Mouse (Mus musculus): ENCODE results near the gene Eri2. TPM values are rescaled to one million over a fixed set of nuclear protein-coding genes. Genes with fewer than 3 reads are reported as not detected.
"Not testable (repeated sequence)": the region's sequence is repeated elsewhere in the genome, so short reads cannot be mapped to it uniquely, and the experiment has no call there.

Eri2 gene
- polyA plus RNA-seq, 1 experiment from 2014 or later, result 19.2 TPM

- Histone ChIP-seq H3K27me3 (replicated peaks) (no peaks in the 10 kb centered on the region), H3K9ac (no peak overlapping the region), H3K27ac (no peak overlapping the region), H3K4me2 (no peak overlapping the region), H3K4me3 (replicated peaks) (no peak overlapping the region), H3K9me3 (no peaks in the 10 kb centered on the region), H3K36me3 (peaks cover 20% of the 10 kb centered on the region; the same call in 1 of the 2 replicates), H3K4me1 (no peaks in the 10 kb centered on the region)
- no peak for ATAC-seq (ENCODE audit: insufficient read depth, low FRiP score, low read depth)
- 93% methylated on average over 2 of the region's 2 CpGs for WGBS
These were observed 10.4 kb downstream of the Eri2 start for GRCm38 (mm10) chr7:119783453-119783852.

DNA sequence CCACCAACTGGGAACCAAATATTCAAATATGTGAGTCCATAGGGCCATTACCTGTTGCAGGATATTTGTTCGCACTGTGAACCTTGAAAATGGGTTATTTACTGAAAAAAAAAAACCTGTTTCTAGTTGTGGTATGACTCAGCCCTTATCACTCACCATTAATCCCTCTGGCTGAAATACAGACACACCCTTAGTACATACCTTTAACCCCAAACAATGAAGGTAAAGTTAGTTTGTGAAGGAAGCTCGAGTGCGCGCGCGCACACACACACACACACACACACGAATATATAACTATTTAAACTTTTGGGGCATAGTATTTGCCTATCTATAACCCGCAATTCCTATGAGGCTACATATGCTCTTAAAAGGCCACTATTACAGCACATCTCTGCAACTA, 24.0 kb downstream of the Eri2 start:
- Histone ChIP-seq H3K4me2 (no peak overlapping the region), H3K27ac (peak overlapping the region; percentile 48; the same call in 1 of the 2 replicates), H3K4me3 (replicated peaks) (no peak overlapping the region), H3K36me3 (peaks cover 3% of the 10 kb centered on the region; the same call in 1 of the 2 replicates), H3K9me3 (no peaks in the 10 kb centered on the region), H3K27me3 (replicated peaks) (no peaks in the 10 kb centered on the region), H3K4me1 (no peaks in the 10 kb centered on the region), H3K9ac (no peak overlapping the region)
- ATAC-seq (ENCODE audit: insufficient read depth, low FRiP score, low read depth), result peak; percentile 71; the same call in 1 of the 2 replicates
- WGBS, result 75% methylated on average over 8 of the region's 8 CpGs

- Histone ChIP-seq H3K9ac (no peak overlapping the region), H3K27ac (no peak overlapping the region), H3K4me1 (no peaks in the 10 kb centered on the region), H3K27me3 (replicated peaks) (no peaks in the 10 kb centered on the region), H3K36me3 (peaks cover 3% of the 10 kb centered on the region; the same call in 1 of the 2 replicates), H3K4me2 (no peak overlapping the region), H3K9me3 (no peaks in the 10 kb centered on the region), H3K4me3 (replicated peaks) (no peak overlapping the region)
- 76% methylated on average over 6 of the region's 6 CpGs for WGBS
- no peak for ATAC-seq (ENCODE audit: insufficient read depth, low FRiP score, low read depth)
These were observed 26.9 kb downstream of the Eri2 start for GRCm38 (mm10) chr7:119766996-119767395.

DNA sequence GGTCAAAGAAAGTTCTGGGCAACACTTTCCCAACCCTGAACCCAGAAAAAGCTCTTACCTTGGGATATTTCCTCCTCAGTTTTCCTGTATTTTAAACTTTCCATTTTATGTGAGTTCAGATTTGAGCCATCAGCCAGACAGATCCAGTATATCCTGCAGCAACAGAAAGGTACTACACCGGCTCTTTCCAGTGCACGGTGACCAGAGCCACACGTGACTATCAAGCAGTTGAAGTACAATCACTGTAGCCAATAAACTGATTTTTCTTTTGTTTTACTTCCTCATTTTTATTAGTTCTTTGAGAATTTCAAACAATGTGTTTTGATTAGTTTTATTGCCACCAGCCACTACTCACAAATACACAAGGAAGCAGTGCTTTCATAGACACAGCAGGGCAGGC, 29.5 kb downstream of the Eri2 start:
- 86% methylated on average over 3 of the region's 3 CpGs for WGBS
- Histone ChIP-seq H3K27ac (no peak overlapping the region), H3K4me3 (replicated peaks) (no peak overlapping the region), H3K9ac (no peak overlapping the region), H3K4me2 (no peak overlapping the region), H3K4me1 (no peaks in the 10 kb centered on the region), H3K36me3 (peaks cover 3% of the 10 kb centered on the region; the same call in 1 of the 2 replicates), H3K27me3 (replicated peaks) (no peaks in the 10 kb centered on the region), H3K9me3 (no peaks in the 10 kb centered on the region)
- ATAC-seq (ENCODE audit: insufficient read depth, low FRiP score, low read depth), result no peak

DNA sequence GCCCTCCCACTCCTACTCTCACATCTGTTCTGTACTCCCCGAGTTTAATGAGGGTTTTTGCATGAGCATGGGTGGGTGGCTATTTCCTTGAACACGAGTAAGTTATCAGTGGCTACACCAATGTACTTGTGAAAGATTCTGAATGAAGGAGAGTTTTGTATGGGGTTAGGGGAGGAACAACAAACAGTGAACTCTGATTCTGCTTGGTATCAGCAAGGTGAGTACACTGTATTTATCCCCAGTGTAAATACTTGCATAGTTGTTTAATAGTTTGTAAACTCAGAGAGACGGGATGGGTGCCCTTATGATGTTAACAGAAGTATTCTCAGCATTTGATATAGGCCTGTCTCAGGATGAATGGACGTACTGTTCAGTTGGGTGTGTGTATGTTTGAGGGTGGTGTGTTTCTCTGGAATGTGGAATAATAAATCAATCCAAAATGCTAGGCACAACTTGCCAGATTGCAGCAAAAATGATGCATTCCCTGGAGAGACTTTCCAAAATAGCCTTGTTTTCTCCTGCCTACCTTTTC, 31.6 kb downstream of the Eri2 start:
- no peaks in the 10 kb centered on the region for H3K9me3 ChIP-seq
- H3K27me3 ChIP-seq (replicated peaks), result no peaks in the 10 kb centered on the region
- H3K4me3 ChIP-seq (replicated peaks), result no peak overlapping the region
- H3K36me3 ChIP-seq, result no peaks in the 10 kb centered on the region
- ATAC-seq (ENCODE audit: insufficient read depth, low FRiP score, low read depth), result peak; percentile 62
- no peak overlapping the region for H3K9ac ChIP-seq
- no peaks in the 10 kb centered on the region for H3K4me1 ChIP-seq
- H3K27ac ChIP-seq, result no peak overlapping the region; the same call in 1 of the 2 replicates
- no peak overlapping the region for H3K4me2 ChIP-seq
- 35% methylated on average over 4 of the region's 4 CpGs for WGBS

DNA sequence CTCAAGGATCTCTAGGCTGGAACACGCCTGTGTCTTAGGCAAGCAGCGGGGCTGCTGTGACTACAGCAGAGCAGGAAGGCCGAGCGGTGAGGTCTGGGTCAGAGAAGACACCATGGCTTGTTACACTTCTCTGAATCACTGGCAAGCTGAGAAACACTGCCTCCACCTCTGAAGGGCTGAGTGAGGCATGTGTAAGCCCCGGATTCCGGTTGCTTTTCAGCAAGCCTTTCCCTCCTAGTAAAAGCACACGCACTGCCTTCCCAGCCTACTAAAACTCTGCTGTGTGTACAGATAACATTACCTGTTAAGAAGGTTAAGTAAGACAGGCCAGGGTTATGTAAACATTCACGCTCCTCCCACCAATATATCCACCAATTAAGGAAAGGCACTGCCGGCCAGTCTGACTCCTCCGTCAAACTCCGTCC, 33.3 kb downstream of the Eri2 start, which contains the start of gene Acsm3:
Gene Acsm3, plus strand, starts transcription at position 397 of the 425 bp plus-strand sequence.
- Histone ChIP-seq H3K27ac (0 out of 2 replicates have a peak within 1 kb of the TSS, but pooled peaks have one; percentile 33), H3K27me3 (replicated peaks) (no peaks in the 10 kb centered on the region), H3K4me1 (no peaks in the 10 kb centered on the region), H3K36me3 (no peaks in the 10 kb centered on the region), H3K4me2 (peak within 1 kb of the TSS; percentile 32; the same call in 1 of the 2 replicates), H3K4me3 (replicated peaks) (peak within 1 kb of the TSS; percentile 12; the same call in 1 of the 2 replicates), H3K9ac (no peak within 1 kb of the TSS), H3K9me3 (no peaks in the 10 kb centered on the region)
- WGBS, result 25% methylated on average over 11 of the region's 11 CpGs
- ATAC-seq (ENCODE audit: insufficient read depth, low FRiP score, low read depth), result peak; percentile 83

- Histone ChIP-seq H3K9me3 (no peaks in the 10 kb centered on the region), H3K27ac (no peak overlapping the region), H3K4me3 (replicated peaks) (no peak overlapping the region), H3K4me1 (no peaks in the 10 kb centered on the region), H3K36me3 (no peaks in the 10 kb centered on the region), H3K9ac (no peak overlapping the region), H3K27me3 (replicated peaks) (no peaks in the 10 kb centered on the region), H3K4me2 (no peak overlapping the region)
- no peak for ATAC-seq (ENCODE audit: insufficient read depth, low FRiP score, low read depth)
- WGBS, result 81% methylated on average over 1 of the region's 1 CpGs
These were observed 40.2 kb downstream of the Eri2 start for GRCm38 (mm10) chr7:119753696-119754095.

DNA sequence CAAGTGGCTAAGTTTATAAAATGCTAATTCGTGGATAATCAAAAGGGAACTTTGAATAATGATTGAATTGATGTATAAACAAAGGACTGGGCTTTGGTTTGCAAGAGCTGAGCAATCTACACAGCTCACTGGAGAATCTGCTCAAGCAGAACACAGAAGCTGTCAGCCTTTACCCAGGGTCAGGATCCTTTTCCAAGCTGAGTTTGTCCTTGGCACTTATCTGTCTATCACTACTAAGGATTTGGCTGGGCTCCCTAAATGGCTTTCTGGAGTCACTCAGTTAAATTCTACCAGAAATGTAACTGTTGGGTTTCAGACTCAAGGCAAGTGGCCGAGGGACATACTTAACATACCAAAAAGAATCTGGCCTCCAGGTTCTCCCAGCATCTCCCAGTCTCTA, 43.9 kb downstream of the Eri2 start:
- WGBS, result 54% methylated on average over 2 of the region's 2 CpGs
- H3K36me3 ChIP-seq, result no peaks in the 10 kb centered on the region
- no peak overlapping the region for H3K27ac ChIP-seq
- H3K4me2 ChIP-seq, result no peak overlapping the region
- H3K9ac ChIP-seq, result no peak overlapping the region
- no peak for ATAC-seq (ENCODE audit: insufficient read depth, low FRiP score, low read depth)
- no peak overlapping the region for H3K4me3 ChIP-seq (replicated peaks)
- no peaks in the 10 kb centered on the region for H3K9me3 ChIP-seq
- H3K27me3 ChIP-seq (replicated peaks), result no peaks in the 10 kb centered on the region
- no peaks in the 10 kb centered on the region for H3K4me1 ChIP-seq

GRCm38 (mm10) chr7:119748761-119749160, 45.1 kb downstream of the Eri2 start:
- Histone ChIP-seq H3K9me3 (no peaks in the 10 kb centered on the region), H3K4me2 (no peak overlapping the region), H3K4me1 (peaks cover 6% of the 10 kb centered on the region; the same call in 1 of the 2 replicates), H3K36me3 (no peaks in the 10 kb centered on the region), H3K27ac (no peak overlapping the region), H3K27me3 (replicated peaks) (no peaks in the 10 kb centered on the region), H3K4me3 (replicated peaks) (no peak overlapping the region), H3K9ac (no peak overlapping the region)
- ATAC-seq (ENCODE audit: insufficient read depth, low FRiP score, low read depth), result no peak
- WGBS, result 69% methylated on average over 1 of the region's 2 CpGs

- Histone ChIP-seq H3K27ac (no peak overlapping the region), H3K4me2 (no peak overlapping the region), H3K9ac (no peak overlapping the region), H3K4me3 (replicated peaks) (no peak overlapping the region), H3K9me3 (no peaks in the 10 kb centered on the region), H3K27me3 (replicated peaks) (no peaks in the 10 kb centered on the region), H3K36me3 (no peaks in the 10 kb centered on the region), H3K4me1 (peaks cover 6% of the 10 kb centered on the region; the same call in 1 of the 2 replicates)
- no peak for ATAC-seq (ENCODE audit: insufficient read depth, low FRiP score, low read depth)
- WGBS, result 58% methylated on average over 1 of the region's 1 CpGs
These were observed 48.0 kb downstream of the Eri2 start for GRCm38 (mm10) chr7:119745869-119746268.

GRCm38 (mm10) chr7:119744321-119744720, 49.5 kb downstream of the Eri2 start:
- Histone ChIP-seq H3K36me3 (no peaks in the 10 kb centered on the region), H3K4me3 (replicated peaks) (no peak overlapping the region), H3K27me3 (replicated peaks) (no peaks in the 10 kb centered on the region), H3K4me2 (peak overlapping the region; percentile 47), H3K9ac (no peak overlapping the region), H3K9me3 (no peaks in the 10 kb centered on the region), H3K27ac (no peak overlapping the region), H3K4me1 (peaks cover 6% of the 10 kb centered on the region; the same call in 1 of the 2 replicates)
- no peak for ATAC-seq (ENCODE audit: insufficient read depth, low FRiP score, low read depth)
- WGBS, result 10% methylated on average over 34 of the region's 34 CpGs

DNA sequence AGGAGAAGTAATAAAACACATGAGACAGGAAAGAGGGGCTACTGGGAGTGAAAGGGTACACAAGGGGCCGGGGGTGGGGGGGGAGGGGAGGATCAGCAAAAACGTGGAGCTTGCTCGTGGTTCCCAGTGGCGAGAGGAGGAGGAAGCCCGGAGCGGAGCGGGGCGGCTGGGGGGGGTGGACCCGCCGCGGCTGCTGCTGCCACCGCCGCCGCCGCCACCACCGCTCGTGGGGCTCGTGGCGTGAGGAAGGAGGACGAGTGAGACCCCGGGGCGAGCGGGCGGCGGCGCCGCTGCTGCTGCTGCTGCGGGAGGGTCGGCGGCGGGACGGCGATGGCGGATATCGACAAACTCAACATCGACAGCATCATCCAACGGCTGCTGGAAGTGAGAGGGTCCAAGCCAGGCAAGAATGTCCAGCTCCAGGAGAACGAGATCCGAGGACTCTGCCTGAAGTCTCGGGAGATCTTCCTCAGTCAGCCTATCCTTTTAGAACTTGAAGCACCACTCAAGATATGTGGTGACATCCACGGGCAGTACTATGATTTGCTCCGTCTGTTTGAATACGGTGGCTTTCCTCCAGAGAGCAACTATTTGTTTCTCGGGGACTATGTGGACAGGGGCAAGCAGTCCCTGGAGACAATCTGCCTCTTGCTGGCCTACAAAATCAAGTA, 53.9 kb downstream of the Eri2 start:
- H3K9ac ChIP-seq; H3K27ac ChIP-seq; H3K27me3 ChIP-seq (replicated peaks); H3K4me1 ChIP-seq; H3K9me3 ChIP-seq; H3K36me3 ChIP-seq; ATAC-seq (ENCODE audit: insufficient read depth, low FRiP score, low read depth): not testable (repeated sequence)
- Histone ChIP-seq H3K4me3 (replicated peaks) (peak overlapping the region; percentile 33), H3K4me2 (peak overlapping the region; percentile 48)
- 2% methylated on average over 31 of the region's 44 CpGs for WGBS

All from stomach, embryonic 15.5 days (tissue).